ENCODE assay signal across 26 mouse cellular contexts in genomic region chr14:101630548-101630947, GRCm38 (mm10).
"Had no signal": no experiment of that assay in that cellular context is flagged by ENCODE, and none has a peak within 500 bp of the region (broad histone marks: within the 10 kb centered on the region; RNA-seq: fewer than 3 reads in every experiment).

No protein-coding gene starts in this region.

- H3K27me3 ChIP-seq: embryonic facial prominence, embryonic 12.5 days; embryonic facial prominence, embryonic 13.5 days; embryonic facial prominence, embryonic 15.5 days; forebrain, embryonic 12.5 days; forebrain, embryonic 13.5 days; forebrain, embryonic 15.5 days had no signal

- H3K27ac ChIP-seq: embryonic facial prominence, embryonic 10.5 days; embryonic facial prominence, embryonic 12.5 days; embryonic facial prominence, embryonic 13.5 days; embryonic facial prominence, embryonic 15.5 days; forebrain, embryonic 10.5 days; forebrain, embryonic 12.5 days; forebrain, embryonic 13.5 days; forebrain, embryonic 15.5 days; gastrocnemius, adult 2 months; heart, adult 2 months; heart, embryonic 10.5 days had no signal

- DNase-seq: cerebellum, adult 9-10 months; cerebellum, adult 9-11 months; cerebellum, postnatal 10 days; cerebellum, postnatal 14 days; cerebellum, postnatal 25 days; cerebellum, postnatal 36 days; embryo, embryonic 11 days; forebrain, postnatal 0 days; gastrocnemius, adult 2 months; gastrocnemius, postnatal 10 days; gastrocnemius, postnatal 14 days; gastrocnemius, postnatal 25 days; gastrocnemius, postnatal 36 days; heart, adult 18-20 months; heart, adult 2 months had no signal

- H3K4me3 ChIP-seq: embryonic facial prominence, embryonic 10.5 days; embryonic facial prominence, embryonic 12.5 days; embryonic facial prominence, embryonic 13.5 days; embryonic facial prominence, embryonic 15.5 days; erythroblast, embryonic 14.5 days; forebrain, embryonic 10.5 days; forebrain, embryonic 12.5 days; forebrain, embryonic 13.5 days; forebrain, embryonic 15.5 days; gastrocnemius, adult 2 months; heart, adult 2 months; heart, embryonic 10.5 days had no signal

- H3K9ac ChIP-seq: embryonic facial prominence, embryonic 12.5 days; embryonic facial prominence, embryonic 13.5 days; embryonic facial prominence, embryonic 15.5 days; forebrain, embryonic 12.5 days; forebrain, embryonic 13.5 days; forebrain, embryonic 15.5 days; forebrain, postnatal 0 days had no signal

- H3K4me2 ChIP-seq: embryonic facial prominence, embryonic 12.5 days; embryonic facial prominence, embryonic 13.5 days; embryonic facial prominence, embryonic 15.5 days; forebrain, embryonic 12.5 days; forebrain, embryonic 13.5 days; forebrain, embryonic 15.5 days; heart, embryonic 11.5 days had no signal

- H3K4me1 ChIP-seq: embryonic facial prominence, embryonic 10.5 days; embryonic facial prominence, embryonic 12.5 days; embryonic facial prominence, embryonic 13.5 days; embryonic facial prominence, embryonic 15.5 days; forebrain, embryonic 10.5 days; forebrain, embryonic 12.5 days; forebrain, embryonic 13.5 days; forebrain, embryonic 15.5 days; heart, embryonic 10.5 days had no signal

- H3K9me3 ChIP-seq: embryonic facial prominence, embryonic 10.5 days; embryonic facial prominence, embryonic 12.5 days; embryonic facial prominence, embryonic 13.5 days; embryonic facial prominence, embryonic 15.5 days; forebrain, embryonic 10.5 days; forebrain, embryonic 12.5 days; forebrain, embryonic 13.5 days; forebrain, embryonic 15.5 days; heart, embryonic 10.5 days had no signal
